Mouse (Mus musculus): ENCODE results near the gene Slc43a1. TPM values are rescaled to one million over a fixed set of nuclear protein-coding genes. Genes with fewer than 3 reads are reported as not detected.
"Not testable (repeated sequence)": the region's sequence is repeated elsewhere in the genome, so short reads cannot be mapped to it uniquely, and the experiment has no call there.

The Slc43a1 gene
- polyA plus RNA-seq, 1 experiment = 4.4 TPM

DNA sequence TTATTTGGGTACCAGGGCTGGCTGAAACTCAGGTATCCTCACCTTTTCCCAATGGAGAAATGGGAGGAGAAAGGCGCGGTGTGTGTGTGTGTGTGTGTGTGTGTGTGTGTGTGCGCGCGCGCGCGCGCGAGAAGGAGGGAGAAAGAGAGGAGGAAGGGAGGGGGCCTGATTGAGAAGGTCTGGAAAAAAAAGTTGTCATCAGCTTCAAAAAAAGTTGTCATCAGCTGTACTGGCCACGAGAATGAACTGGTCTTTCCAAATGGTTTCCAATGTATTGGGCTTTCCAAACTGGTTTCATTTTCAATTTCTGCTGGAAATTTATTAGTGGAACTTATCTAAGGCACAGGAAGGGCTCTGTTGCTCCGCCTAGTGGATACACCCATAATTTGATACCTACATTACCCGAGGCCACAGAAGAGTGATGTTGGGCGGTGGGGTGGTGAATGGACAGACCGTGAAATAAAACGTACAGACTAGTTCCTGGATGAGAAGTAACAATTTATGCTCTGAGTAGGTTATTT is 39.5 kb upstream of the Slc43a1 start:
- peak overlapping the region; percentile 79 for H3K4me3 ChIP-seq (ENCODE audit: low read depth, low read length)
- WGBS = 2% methylated on average over 16 of the region's 16 CpGs
- peak overlapping the region; percentile 89 for H3K27ac ChIP-seq (ENCODE audit: insufficient read depth, low read depth, low read length)
- TF ChIP-seq POLR2A (IDR thresholded peaks at IDR 0.05; ENCODE audit: low read depth, low read length) = no peak
- TF ChIP-seq CTCF (IDR thresholded peaks at IDR 0.05; ENCODE audit: extremely low read depth, insufficient read length, insufficient replicate concordance, low read depth, low read length) = peak; percentile 29; the same call in 1 of the 2 replicates
- no peaks in the 10 kb centered on the region for H3K27me3 ChIP-seq (ENCODE audit: control insufficient read depth, insufficient read depth, low read length)
- H3K36me3 ChIP-seq (ENCODE audit: control insufficient read depth, insufficient read depth, low read length) = peaks cover 9% of the 10 kb centered on the region; the same call in 1 of the 2 replicates
- H3K4me1 ChIP-seq (ENCODE audit: control insufficient read depth, insufficient read depth, insufficient read length, low read length) = peaks cover 9% of the 10 kb centered on the region; the same call in 1 of the 2 replicates

DNA sequence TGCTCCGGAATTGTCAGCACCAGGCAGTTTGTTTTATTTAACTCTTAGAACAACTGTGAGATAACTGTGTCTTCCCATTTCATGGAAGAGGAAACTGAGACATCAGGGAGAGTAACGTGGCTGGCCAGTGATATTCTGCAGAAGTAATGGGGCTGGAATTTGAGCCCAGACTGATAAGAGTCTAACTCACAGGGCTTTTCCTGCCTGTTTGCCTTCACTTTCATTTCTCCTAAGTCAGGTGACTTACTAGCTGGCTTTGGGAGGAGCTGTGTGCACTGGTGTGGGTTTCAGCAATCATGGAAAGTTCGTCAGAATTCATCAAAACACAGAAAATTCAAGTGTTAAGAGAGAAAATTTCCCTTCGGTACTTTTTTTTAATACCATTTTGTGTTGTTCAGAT is 38.3 kb upstream of the Slc43a1 start:
- peaks cover 9% of the 10 kb centered on the region; the same call in 1 of the 2 replicates for H3K4me1 ChIP-seq (ENCODE audit: control insufficient read depth, insufficient read depth, insufficient read length, low read length)

DNA sequence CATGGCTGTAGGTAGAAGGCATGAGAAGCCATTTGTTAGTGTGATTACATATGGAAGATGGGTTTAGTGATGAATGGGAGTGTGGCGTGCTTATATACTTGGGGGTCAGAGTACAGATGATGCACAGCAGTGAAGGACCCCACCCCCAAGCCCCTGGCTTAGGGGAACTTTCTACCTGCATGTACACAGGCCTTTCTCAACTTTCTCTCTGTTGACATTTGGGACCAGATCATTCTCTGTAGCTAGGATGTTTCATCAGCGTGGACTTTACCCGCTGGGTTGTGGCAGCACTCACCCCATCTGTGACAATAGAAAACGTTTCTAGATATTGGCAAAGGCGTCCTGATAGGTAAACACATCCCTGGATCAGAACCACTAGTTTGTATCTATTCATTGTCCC is 37.4 kb upstream of the Slc43a1 start:
- H3K4me3 ChIP-seq (ENCODE audit: low read depth, low read length); H3K4me1 ChIP-seq (ENCODE audit: control insufficient read depth, insufficient read depth, insufficient read length, low read length); H3K27me3 ChIP-seq (ENCODE audit: control insufficient read depth, insufficient read depth, low read length); H3K27ac ChIP-seq (ENCODE audit: insufficient read depth, low read depth, low read length): not testable (repeated sequence)
- peaks cover 13% of the 10 kb centered on the region; the same call in 1 of the 2 replicates for H3K36me3 ChIP-seq (ENCODE audit: control insufficient read depth, insufficient read depth, low read length)
- WGBS = 70% methylated on average over 5 of the region's 5 CpGs

More for the DNA sequence above, 38.3 kb upstream of the Slc43a1 start:
- TF ChIP-seq POLR2A (IDR thresholded peaks at IDR 0.05; ENCODE audit: low read depth, low read length) (no peak), CTCF (IDR thresholded peaks at IDR 0.05; ENCODE audit: extremely low read depth, insufficient read length, insufficient replicate concordance, low read depth, low read length) (no peak)
- H3K27me3 ChIP-seq (ENCODE audit: control insufficient read depth, insufficient read depth, low read length) = no peaks in the 10 kb centered on the region
- WGBS = 42% methylated on average over 4 of the region's 4 CpGs
- H3K36me3 ChIP-seq (ENCODE audit: control insufficient read depth, insufficient read depth, low read length) = peaks cover 13% of the 10 kb centered on the region; the same call in 1 of the 2 replicates
- H3K4me3 ChIP-seq (ENCODE audit: low read depth, low read length) = no peak overlapping the region
- H3K27ac ChIP-seq (ENCODE audit: insufficient read depth, low read depth, low read length) = peak overlapping the region; percentile 89

DNA sequence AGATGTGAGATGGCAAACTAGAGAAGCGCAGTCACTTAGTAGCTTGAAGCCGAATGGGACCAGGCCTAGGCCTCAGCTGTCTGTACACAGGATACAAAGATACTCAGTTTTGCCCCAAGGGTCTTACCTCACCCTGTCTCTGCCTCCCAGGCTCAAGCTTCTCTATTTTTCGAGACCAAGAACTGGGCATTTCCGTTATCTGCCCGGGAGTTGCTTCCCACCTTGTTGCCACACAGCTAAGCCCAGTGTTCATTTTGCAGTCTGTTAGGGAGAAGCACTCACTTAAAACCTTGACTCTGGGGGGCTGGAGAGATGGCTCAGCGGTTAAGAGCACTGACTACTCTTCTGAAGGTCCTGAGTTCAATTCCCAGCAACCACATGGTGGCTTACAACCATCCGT is 34.7 kb upstream of the Slc43a1 start:
- Histone ChIP-seq H3K27me3 (ENCODE audit: control insufficient read depth, insufficient read depth, low read length) (no peaks in the 10 kb centered on the region), H3K36me3 (ENCODE audit: control insufficient read depth, insufficient read depth, low read length) (peaks cover 27% of the 10 kb centered on the region), H3K4me1 (ENCODE audit: control insufficient read depth, insufficient read depth, insufficient read length, low read length) (peaks cover 6% of the 10 kb centered on the region; the same call in 1 of the 2 replicates), H3K27ac (ENCODE audit: insufficient read depth, low read depth, low read length) (no peak overlapping the region), H3K4me3 (ENCODE audit: low read depth, low read length) (no peak overlapping the region)
- TF ChIP-seq CTCF (IDR thresholded peaks at IDR 0.05; ENCODE audit: extremely low read depth, insufficient read length, insufficient replicate concordance, low read depth, low read length) (no peak), POLR2A (IDR thresholded peaks at IDR 0.05; ENCODE audit: low read depth, low read length) (no peak)
- WGBS = 92% methylated on average over 7 of the region's 7 CpGs

DNA sequence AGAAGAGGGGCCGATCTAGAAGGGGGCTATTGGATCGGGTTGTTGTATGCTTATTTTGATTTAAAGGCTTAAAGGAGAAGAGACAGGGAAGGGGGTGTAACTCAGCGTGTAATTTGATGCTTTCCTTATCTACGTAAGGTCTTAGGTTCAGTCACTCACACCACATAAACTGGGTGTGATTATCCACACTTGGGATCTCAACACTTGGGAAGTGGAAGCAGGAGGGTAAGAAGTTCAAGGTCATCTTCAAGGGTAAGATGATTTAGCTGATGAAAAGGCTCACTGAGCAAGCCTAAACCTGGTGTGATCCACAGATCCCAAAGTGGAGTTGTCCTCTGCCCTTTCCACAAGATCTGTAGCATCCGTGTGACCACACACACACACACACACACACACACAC is 32.1 kb upstream of the Slc43a1 start:
- TF ChIP-seq POLR2A (IDR thresholded peaks at IDR 0.05; ENCODE audit: low read depth, low read length) (no peak), CTCF (IDR thresholded peaks at IDR 0.05; ENCODE audit: extremely low read depth, insufficient read length, insufficient replicate concordance, low read depth, low read length) (no peak)

DNA sequence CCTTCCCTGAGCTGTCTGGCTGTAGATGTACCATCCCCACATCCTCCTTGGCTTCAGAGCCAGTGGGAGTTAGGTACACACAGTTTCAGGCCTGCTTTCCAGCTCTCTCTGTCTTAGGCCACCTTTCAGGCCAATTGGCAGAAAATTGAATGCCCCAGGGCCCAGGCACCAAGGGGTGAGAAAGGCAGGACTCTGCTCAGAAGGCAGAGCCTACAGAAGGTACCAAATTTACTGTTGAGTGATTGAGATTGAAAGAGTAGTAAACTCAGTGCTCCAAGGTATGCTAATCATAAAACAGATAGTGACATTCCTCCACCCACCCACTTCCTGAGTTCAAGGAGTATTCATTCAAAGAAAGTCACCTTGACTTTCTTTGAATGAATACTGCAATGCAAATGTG is 29.3 kb upstream of the Slc43a1 start:
- Histone ChIP-seq H3K4me1 (ENCODE audit: control insufficient read depth, insufficient read depth, insufficient read length, low read length) (peaks cover 13% of the 10 kb centered on the region), H3K27ac (ENCODE audit: insufficient read depth, low read depth, low read length) (no peak overlapping the region), H3K36me3 (ENCODE audit: control insufficient read depth, insufficient read depth, low read length) (peaks cover 20% of the 10 kb centered on the region), H3K4me3 (ENCODE audit: low read depth, low read length) (no peak overlapping the region), H3K27me3 (ENCODE audit: control insufficient read depth, insufficient read depth, low read length) (no peaks in the 10 kb centered on the region)
- TF ChIP-seq CTCF (IDR thresholded peaks at IDR 0.05; ENCODE audit: extremely low read depth, insufficient read length, insufficient replicate concordance, low read depth, low read length) (no peak), POLR2A (IDR thresholded peaks at IDR 0.05; ENCODE audit: low read depth, low read length) (no peak)

More for the DNA sequence above, 32.1 kb upstream of the Slc43a1 start:
- Histone ChIP-seq H3K4me3 (ENCODE audit: low read depth, low read length) (no peak overlapping the region), H3K27ac (ENCODE audit: insufficient read depth, low read depth, low read length) (no peak overlapping the region), H3K36me3 (ENCODE audit: control insufficient read depth, insufficient read depth, low read length) (peaks cover 29% of the 10 kb centered on the region), H3K27me3 (ENCODE audit: control insufficient read depth, insufficient read depth, low read length) (no peaks in the 10 kb centered on the region), H3K4me1 (ENCODE audit: control insufficient read depth, insufficient read depth, insufficient read length, low read length) (peaks cover 12% of the 10 kb centered on the region; the same call in 1 of the 2 replicates)
- 73% methylated on average over 5 of the region's 5 CpGs for WGBS

DNA sequence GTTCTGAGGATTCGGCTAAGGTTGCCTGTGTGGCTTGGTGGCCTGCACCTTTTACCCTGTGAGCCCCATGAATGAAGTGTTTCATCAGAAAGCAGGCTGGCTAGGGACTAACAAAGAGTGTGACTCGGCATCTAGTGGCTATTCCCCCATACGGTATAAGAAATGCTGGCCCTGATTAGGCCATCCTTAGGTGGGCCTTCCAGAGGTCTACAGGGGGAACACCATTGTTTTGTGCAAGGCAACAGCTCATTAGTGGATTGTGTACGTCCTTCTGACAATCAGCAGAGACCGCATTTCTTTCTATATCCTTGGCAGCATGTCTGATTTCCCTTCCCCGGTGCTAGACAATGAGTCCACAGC is 28.1 kb upstream of the Slc43a1 start:
- Histone ChIP-seq H3K27ac (ENCODE audit: insufficient read depth, low read depth, low read length) (peak overlapping the region; percentile 54; the same call in 1 of the 2 replicates), H3K4me3 (ENCODE audit: low read depth, low read length) (no peak overlapping the region), H3K27me3 (ENCODE audit: control insufficient read depth, insufficient read depth, low read length) (no peaks in the 10 kb centered on the region), H3K36me3 (ENCODE audit: control insufficient read depth, insufficient read depth, low read length) (peaks cover 16% of the 10 kb centered on the region), H3K4me1 (ENCODE audit: control insufficient read depth, insufficient read depth, insufficient read length, low read length) (peaks cover 13% of the 10 kb centered on the region)
- TF ChIP-seq POLR2A (IDR thresholded peaks at IDR 0.05; ENCODE audit: low read depth, low read length) (no peak), CTCF (IDR thresholded peaks at IDR 0.05; ENCODE audit: extremely low read depth, insufficient read length, insufficient replicate concordance, low read depth, low read length) (no peak)
- WGBS = 85% methylated on average over 6 of the region's 6 CpGs
